Mouse (Mus musculus) CH12.LX (cell line): ENCODE measurements around the gene Tbcel.

Source experiments
- CHD1 ChIP-seq: IDR thresholded peaks from 2 replicates; pipeline ENCODE4 v1.6.1; 2012; ENCODE audit warnings: low read depth, low read length, improper control_type of control experiment, inconsistent platforms
- CTCF ChIP-seq, 2 experiments: IDR thresholded peaks in 1 of 2; conservative IDR thresholded peaks in 1 of 2; 2 replicates each; pipeline ENCODE4 v1.5.1; 2011 to 2012; ENCODE audit warnings: low read depth in 2 of 2, low read length in 2 of 2, improper control_type of control experiment in 1 of 2, inconsistent platforms in 1 of 2, mild to moderate bottlenecking in 1 of 2, moderate library complexity in 1 of 2
- HCFC1 ChIP-seq: IDR thresholded peaks from 2 replicates; pipeline ENCODE4 v1.6.1; 2012; ENCODE audit warnings: low read depth, mild to moderate bottlenecking, inconsistent platforms, low read length, improper control_type of control experiment
- JUND ChIP-seq: conservative IDR thresholded peaks from 2 replicates; pipeline ENCODE4 v1.6.1; 2011; ENCODE audit warnings: low read depth, low read length, improper control_type of control experiment
- MAFK ChIP-seq: IDR thresholded peaks from 2 replicates; pipeline ENCODE4 v1.6.1; 2011; ENCODE audit warnings: low read length, improper control_type of control experiment; ENCODE audit not compliant: insufficient replicate concordance
- NELFE ChIP-seq: IDR thresholded peaks from 2 replicates; pipeline ENCODE4 v1.6.1; 2011; ENCODE audit warnings: low read depth, low read length, improper control_type of control experiment
- POLR2A ChIP-seq: IDR thresholded peaks from 2 replicates; pipeline ENCODE4 v1.6.1; 2011; ENCODE audit warnings: low read depth, mild to moderate bottlenecking, improper control_type of control experiment, low read length
- RCOR1 ChIP-seq: conservative IDR thresholded peaks from 2 replicates; pipeline ENCODE4 v1.6.1; 2012; ENCODE audit warnings: low read depth, mild to moderate bottlenecking, inconsistent platforms, low read length, improper control_type of control experiment
- TBP ChIP-seq: conservative IDR thresholded peaks from 2 replicates; pipeline ENCODE4 v1.6.1; 2011; ENCODE audit warnings: low read depth, low read length, improper control_type of control experiment
- UBTF ChIP-seq: IDR thresholded peaks from 2 replicates; pipeline ENCODE4 v1.6.1; 2012; ENCODE audit warnings: low read depth, mild to moderate bottlenecking, inconsistent platforms, low read length, improper control_type of control experiment, moderate library complexity
- USF1 ChIP-seq: IDR thresholded peaks from 2 replicates; pipeline ENCODE4 v1.6.1; 2014; ENCODE audit warnings: low read depth, mild to moderate bottlenecking, inconsistent platforms, low read length, improper control_type of control experiment
- ZKSCAN1 ChIP-seq: IDR thresholded peaks from 2 replicates; pipeline ENCODE4 v1.6.1; 2012; ENCODE audit warnings: low read depth, inconsistent platforms, low read length, improper control_type of control experiment, borderline replicate concordance
- ZNF384 ChIP-seq: IDR thresholded peaks from 2 replicates; pipeline ENCODE4 v1.6.1; 2012; ENCODE audit warnings: low read depth, low read length, improper control_type of control experiment, inconsistent platforms

- TF ChIP-seq POLR2A (no peak), JUND (no peak), UBTF (no peak), CTCF (conservative IDR thresholded peaks at IDR 0.05 in 1 of 2, IDR thresholded peaks at IDR 0.05 in 1 of 2; ENCODE audit: low read depth in 2 of 2, low read length in 2 of 2) (no peak), ZKSCAN1 (no peak), TBP (no peak), USF1 (no peak), CHD1 (no peak), MAFK (no peak), NELFE (no peak), HCFC1 (no peak), ZNF384 (no peak), RCOR1 (no peak)
Observed at GRCm38 (mm10) chr9:42413345-42413744, 94.3 kb downstream of the Tbcel start.
